Mouse (Mus musculus) lung, adult 2 months (tissue): ENCODE results near the gene Hnrnpd.

ENCODE experiments used
- CTCF ChIP-seq: fragments of 200-500 bp; IDR thresholded peaks from 2 replicates; pipeline ENCODE4 v1.5.1; 2011; ENCODE audit warnings: mild to moderate bottlenecking, low read length, control low read depth; ENCODE audit not compliant: insufficient read depth
- POLR2A ChIP-seq: fragments of 200-500 bp; IDR thresholded peaks from 2 replicates; pipeline ENCODE4 v1.6.1; 2011; ENCODE audit warnings: low read depth, mild to moderate bottlenecking, control low read depth, low read length, borderline replicate concordance; ENCODE audit errors: extremely low read depth

DNA sequence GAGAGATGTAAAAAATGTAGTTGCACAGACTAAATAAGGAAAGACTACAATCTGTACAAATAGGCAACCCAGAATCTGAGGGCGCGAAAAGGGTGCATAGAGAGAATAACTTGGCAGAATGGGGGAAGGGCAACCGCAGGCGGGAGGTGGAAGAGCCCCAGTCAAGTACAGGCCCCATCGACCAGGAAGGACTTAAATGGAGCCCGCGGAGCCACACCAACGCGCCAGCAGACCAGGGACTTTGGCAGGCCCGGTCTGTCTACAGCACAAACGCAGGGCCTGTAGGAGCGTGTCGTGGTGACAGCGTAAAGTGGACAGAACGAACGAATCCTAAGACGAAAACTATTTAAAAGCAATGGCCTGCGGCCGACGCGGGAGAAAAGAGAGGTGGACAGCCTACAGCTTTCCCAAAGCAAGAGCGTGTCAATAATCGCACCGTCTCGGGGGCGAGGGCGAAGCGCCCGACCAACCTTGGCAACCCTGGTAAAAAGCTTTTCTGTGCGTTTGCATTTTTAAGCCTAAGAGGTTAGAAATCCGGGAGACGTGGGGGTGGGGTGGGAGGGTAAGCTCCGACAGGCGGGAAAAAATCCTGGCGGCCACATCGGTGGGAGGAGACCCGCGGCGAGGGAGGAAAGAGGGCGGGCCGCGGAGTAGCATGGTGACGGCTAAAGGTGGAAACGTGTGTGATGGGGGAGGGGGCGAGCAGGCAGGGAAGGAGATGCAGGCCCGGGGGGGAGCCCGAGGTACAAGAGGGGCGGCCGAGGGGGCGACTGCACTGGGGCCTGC lies 1.0 kb downstream of the Hnrnpd start:
- TF ChIP-seq CTCF = no peak
- TF ChIP-seq POLR2A = no peak
